ENCODE assay signal across 24 mouse cellular contexts in the genomic region with DNA sequence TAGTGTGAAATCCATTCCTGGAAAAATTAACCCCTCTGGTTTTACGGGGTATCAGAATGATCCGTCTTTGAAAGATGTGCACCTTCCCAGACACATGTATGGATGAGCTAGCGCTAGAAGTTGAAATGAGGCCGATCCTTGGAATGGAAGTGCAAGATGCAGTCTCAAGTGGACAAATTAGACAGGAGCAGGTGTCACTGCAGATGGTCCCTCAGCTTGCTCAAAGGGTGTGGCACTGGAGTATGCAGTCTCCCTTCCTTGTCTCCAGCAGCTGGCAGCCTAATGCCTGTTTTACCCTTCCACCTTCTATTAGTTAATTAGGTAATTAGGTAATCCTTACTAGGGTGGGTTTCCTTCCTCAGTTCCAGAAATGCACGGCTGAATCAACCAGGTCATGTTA.
"Had no signal": no experiment of that assay in that cellular context is flagged by ENCODE, and none has a peak within 500 bp of the region (broad histone marks: within the 10 kb centered on the region; RNA-seq: fewer than 3 reads in every experiment).

No protein-coding gene starts in this region.

- DNase-seq: gastrocnemius, postnatal 14 days; gastrocnemius, postnatal 36 days; heart, adult 18-20 months; heart, postnatal 10 days; heart, postnatal 36 days; kidney, adult 11 months; kidney, adult 2 months; kidney, adult 9 months; kidney, postnatal 14 days; kidney, postnatal 36 days; liver; liver, embryonic 13.5 days had no signal

- H3K36me3 ChIP-seq: heart, embryonic 10.5 days; heart, embryonic 12.5 days; hindbrain, embryonic 13.5 days; hindbrain, embryonic 15.5 days; kidney, embryonic 15.5 days; limb, embryonic 10.5 days; limb, embryonic 12.5 days; liver, embryonic 13.5 days; liver, embryonic 15.5 days had no signal

- H3K9ac ChIP-seq: heart, embryonic 12.5 days; hindbrain, embryonic 13.5 days; hindbrain, embryonic 15.5 days; kidney, embryonic 15.5 days; limb, embryonic 12.5 days; liver, embryonic 13.5 days; liver, embryonic 15.5 days had no signal

- H3K27me3 ChIP-seq: heart, embryonic 12.5 days; hindbrain, embryonic 15.5 days; kidney, embryonic 15.5 days; limb, embryonic 12.5 days; liver, embryonic 13.5 days; liver, embryonic 15.5 days had no signal

- H3K4me2 ChIP-seq: heart, embryonic 12.5 days; hindbrain, embryonic 13.5 days; hindbrain, embryonic 15.5 days; kidney, embryonic 15.5 days; limb, embryonic 12.5 days; liver, embryonic 11.5 days; liver, embryonic 13.5 days; liver, embryonic 15.5 days had no signal

- H3K4me1 ChIP-seq: heart, embryonic 10.5 days; heart, embryonic 12.5 days; hindbrain, embryonic 15.5 days; liver, embryonic 13.5 days; liver, embryonic 15.5 days had no signal

- H3K27ac ChIP-seq: heart, embryonic 10.5 days; hindbrain, embryonic 13.5 days; hindbrain, embryonic 15.5 days; hindbrain, postnatal 0 days; kidney, embryonic 15.5 days; kidney, postnatal 0 days; limb, embryonic 10.5 days; limb, embryonic 12.5 days; liver, embryonic 13.5 days; liver, embryonic 15.5 days had no signal

- ATAC-seq: hindbrain, postnatal 0 days; intestine, embryonic 16.5 days had no signal

- H3K4me3 ChIP-seq: heart, embryonic 10.5 days; heart, embryonic 12.5 days; hindbrain, embryonic 13.5 days; hindbrain, embryonic 15.5 days; kidney, embryonic 15.5 days; limb, embryonic 10.5 days; limb, embryonic 12.5 days; liver, embryonic 13.5 days; liver, embryonic 15.5 days had no signal

- H3K9me3 ChIP-seq: heart, embryonic 10.5 days; heart, embryonic 12.5 days; hindbrain, embryonic 13.5 days; hindbrain, embryonic 15.5 days; kidney, embryonic 15.5 days; limb, embryonic 10.5 days; limb, embryonic 12.5 days; liver, embryonic 13.5 days; liver, embryonic 15.5 days had no signal
